Mouse (Mus musculus) liver, embryonic 12.5 days (tissue): ENCODE data around the gene Usf1. TPM values are rescaled to one million over a fixed set of nuclear protein-coding genes. Genes with fewer than 3 reads are reported as not detected.

Source experiments
- ATAC-seq: fragments of 200-750 bp; cut with Nextera tagmentation; 2 replicates; pipeline ENCODE4 v1.8.0; 2017; ENCODE audit warnings: moderate number of reproducible peaks, mild to moderate bottlenecking, moderate library complexity
- H3K27ac ChIP-seq: fragments of 300-500 bp; sonication (generic); 2 replicates; pipeline ENCODE4 v1.5.1; 2016; ENCODE audit warnings: mild to moderate bottlenecking
- H3K27me3 ChIP-seq: fragments of 300-500 bp; sonication (generic); replicated peaks from 2 replicates; pipeline ENCODE4 v1.6.1; 2016; ENCODE audit warnings: mild to moderate bottlenecking, moderate library complexity
- H3K36me3 ChIP-seq: fragments of 300-500 bp; sonication (generic); 2 replicates; pipeline ENCODE4 v1.6.1; 2016; ENCODE audit warnings: mild to moderate bottlenecking, moderate library complexity
- H3K4me1 ChIP-seq: fragments of 300-500 bp; sonication (generic); 2 replicates; pipeline ENCODE4 v1.6.1; 2016
- H3K4me2 ChIP-seq: fragments of 300-500 bp; sonication (generic); 2 replicates; pipeline ENCODE4 v1.6.1; 2016; ENCODE audit warnings: mild to moderate bottlenecking, moderate library complexity
- H3K4me3 ChIP-seq: fragments of 300-500 bp; sonication (generic); 2 replicates; pipeline ENCODE4 v1.5.1; 2016; ENCODE audit warnings: mild to moderate bottlenecking, moderate library complexity
- H3K9ac ChIP-seq: fragments of 300-500 bp; sonication (generic); 2 replicates; pipeline ENCODE4 v1.6.1; 2016; ENCODE audit warnings: mild to moderate bottlenecking, moderate library complexity
- H3K9me3 ChIP-seq: fragments of 300-500 bp; sonication (generic); replicated peaks from 2 replicates; pipeline ENCODE4 v1.6.1; 2016; ENCODE audit warnings: mild to moderate bottlenecking, moderate library complexity
- WGBS: fragments of 180-500 bp; shearing (Covaris S2); methylation state at CpG from one replicate; pipeline ENCODE4 v1.1.7; 2016; ENCODE audit not compliant: insufficient replicate concordance; 5-methylcytosine and 5-hydroxymethylcytosine counted together
- polyA plus RNA-seq: library from polyadenylated mRNA; unstranded; fragments of >200 nt; fragmentation: Nextera tagmentation; extraction: Ambion mirVana; gene quantifications from 2 replicates; pipeline ENCODE4 v1.2.1, GENCODE M21; 2016

Usf1 gene
- polyA plus RNA-seq, 1 experiment from 2014 or later: 27.5 TPM

DNA sequence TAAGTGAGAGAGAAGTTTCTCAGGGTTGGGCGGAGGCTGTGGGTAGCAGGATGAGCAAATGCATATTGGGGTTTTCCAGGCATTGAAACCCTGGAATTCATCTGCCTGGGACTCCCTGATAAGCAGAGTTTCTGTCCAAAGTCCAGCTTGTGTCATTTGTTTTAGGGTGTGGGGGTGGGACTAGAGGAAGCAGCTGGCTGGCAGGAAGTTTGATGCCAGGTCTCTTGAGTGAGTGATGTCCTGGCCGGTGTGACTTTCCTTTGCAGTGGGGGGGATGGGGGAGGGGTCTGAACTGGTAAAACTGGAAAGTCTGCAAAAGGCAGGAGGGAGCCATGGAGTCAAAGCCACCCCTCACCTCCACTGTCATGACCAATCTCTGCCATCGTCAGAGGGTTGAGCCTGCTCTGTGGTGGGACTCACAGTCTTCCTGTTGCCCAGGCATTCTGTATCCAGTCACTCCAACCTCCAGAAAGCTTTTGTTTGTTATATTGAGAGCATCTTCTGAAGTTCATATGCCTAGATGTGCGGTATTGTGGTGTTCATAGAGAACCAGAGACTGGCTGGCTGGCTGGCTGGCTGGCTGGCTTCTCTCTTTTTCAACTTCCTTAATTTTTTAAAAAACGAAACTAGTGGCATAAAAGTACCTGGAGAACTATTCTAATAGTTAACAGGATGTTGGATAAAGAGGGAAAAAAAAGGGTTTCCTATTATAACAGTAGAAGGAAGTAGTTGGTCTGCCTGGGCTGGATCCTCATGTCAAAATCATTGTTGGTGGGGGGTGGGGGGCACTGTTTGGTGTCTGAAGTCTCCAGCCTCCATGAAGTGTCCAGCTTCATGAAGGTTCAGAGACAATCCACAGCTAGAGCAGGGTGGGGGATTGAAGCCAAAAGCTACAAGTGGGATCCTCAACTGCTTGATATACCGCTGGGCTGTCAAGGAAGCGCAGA lies 30.6 kb downstream of the Usf1 start:
- Histone ChIP-seq H3K9me3 (0 out of 2 replicates have a peak, but pooled peaks cover 2% of the 10 kb centered on the region), H3K4me2 (peak overlapping the region; percentile 68), H3K27me3 (peaks cover 41% of the 10 kb centered on the region), H3K9ac (no peak overlapping the region), H3K36me3 (no peaks in the 10 kb centered on the region), H3K4me3 (peak overlapping the region; percentile 20; the same call in 1 of the 2 replicates), H3K4me1 (peaks cover 61% of the 10 kb centered on the region), H3K27ac (peak overlapping the region; percentile 76)
- ATAC-seq: peak; percentile 40
- WGBS: 11% methylated on average over 7 of the region's 7 CpGs

DNA sequence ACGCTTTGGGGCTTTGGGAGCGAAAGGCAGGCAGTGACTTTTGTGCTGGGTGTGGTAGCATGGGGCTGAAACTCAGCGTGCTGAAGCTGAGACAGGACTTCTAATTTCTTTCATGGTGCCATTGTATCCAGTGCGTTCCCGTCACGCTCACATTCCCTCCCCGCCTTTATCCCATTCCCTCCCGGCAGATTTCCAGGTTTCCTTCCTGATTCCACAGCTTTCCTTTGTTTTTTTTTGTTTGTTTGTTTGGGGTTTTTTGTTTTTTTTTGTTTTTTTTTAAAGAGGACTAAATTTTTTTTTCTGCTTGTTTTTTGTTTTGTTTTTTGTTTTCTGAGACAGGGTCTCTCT lies 31.3 kb downstream of the Usf1 start:
- H3K9me3 ChIP-seq: 0 out of 2 replicates have a peak, but pooled peaks cover 2% of the 10 kb centered on the region
- no peak overlapping the region for H3K4me3 ChIP-seq
- peak overlapping the region; percentile 68 for H3K4me2 ChIP-seq
- peaks cover 35% of the 10 kb centered on the region for H3K27me3 ChIP-seq
- H3K9ac ChIP-seq: no peak overlapping the region
- ATAC-seq: no peak
- 23% methylated on average over 8 of the region's 8 CpGs for WGBS
- peaks cover 59% of the 10 kb centered on the region for H3K4me1 ChIP-seq
- H3K36me3 ChIP-seq: no peaks in the 10 kb centered on the region
- H3K27ac ChIP-seq: peak overlapping the region; percentile 76; the same call in 1 of the 2 replicates

DNA sequence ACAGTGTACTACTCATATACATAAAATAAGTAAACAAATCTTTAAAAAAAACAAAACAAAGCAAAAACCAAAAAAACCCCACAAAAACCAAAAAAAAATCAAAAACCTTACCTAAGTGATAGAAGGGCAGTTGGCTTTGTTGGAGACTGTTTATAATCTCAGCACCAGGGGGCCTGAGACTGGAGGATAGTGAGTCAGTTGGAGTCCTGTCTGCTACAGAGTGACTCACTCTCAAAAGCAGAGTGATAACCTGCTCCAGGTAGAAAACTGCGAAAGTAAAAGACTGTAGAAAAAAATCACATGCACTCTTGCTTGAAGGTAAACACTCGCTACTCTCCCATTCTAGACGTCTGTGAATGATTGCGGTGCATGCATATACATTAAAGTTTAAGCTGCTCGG lies 33.9 kb downstream of the Usf1 start:
- Histone ChIP-seq H3K4me2 (no peak overlapping the region), H3K36me3 (no peaks in the 10 kb centered on the region), H3K9ac (no peak overlapping the region), H3K4me1 (peaks cover 39% of the 10 kb centered on the region), H3K27ac (no peak overlapping the region), H3K27me3 (peaks cover 8% of the 10 kb centered on the region; the same call in 1 of the 2 replicates), H3K9me3 (0 out of 2 replicates have a peak, but pooled peaks cover 2% of the 10 kb centered on the region), H3K4me3 (no peak overlapping the region)
- ATAC-seq: no peak
- WGBS: 76% methylated on average over 5 of the region's 5 CpGs

DNA sequence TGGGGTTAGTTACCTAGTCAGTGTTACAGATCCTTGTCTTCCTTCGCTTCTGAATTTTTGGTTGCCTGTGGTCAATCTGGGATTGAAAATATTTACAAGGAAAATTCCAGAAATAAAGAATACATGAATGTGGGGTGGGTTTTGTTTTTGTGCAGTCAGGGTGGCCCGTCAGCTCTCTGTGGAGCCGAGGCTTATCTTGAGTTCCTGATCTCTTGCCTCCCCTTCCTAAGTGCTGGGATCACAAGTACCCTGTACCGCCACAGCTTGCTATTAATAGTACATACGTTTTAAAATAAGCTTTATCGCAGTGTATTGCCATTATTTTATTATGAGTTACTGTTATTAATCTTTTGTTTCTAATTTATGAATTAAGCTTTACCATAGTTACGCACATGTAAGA lies 35.7 kb downstream of the Usf1 start:
- Histone ChIP-seq H3K27me3 (0 out of 2 replicates have a peak, but pooled peaks cover 3% of the 10 kb centered on the region), H3K4me3 (no peak overlapping the region), H3K9me3 (0 out of 2 replicates have a peak, but pooled peaks cover 2% of the 10 kb centered on the region), H3K4me2 (no peak overlapping the region), H3K9ac (no peak overlapping the region), H3K4me1 (peaks cover 22% of the 10 kb centered on the region; the same call in 1 of the 2 replicates), H3K27ac (no peak overlapping the region), H3K36me3 (no peaks in the 10 kb centered on the region)
- ATAC-seq: no peak
- WGBS: 46% methylated on average over 7 of the region's 7 CpGs

DNA sequence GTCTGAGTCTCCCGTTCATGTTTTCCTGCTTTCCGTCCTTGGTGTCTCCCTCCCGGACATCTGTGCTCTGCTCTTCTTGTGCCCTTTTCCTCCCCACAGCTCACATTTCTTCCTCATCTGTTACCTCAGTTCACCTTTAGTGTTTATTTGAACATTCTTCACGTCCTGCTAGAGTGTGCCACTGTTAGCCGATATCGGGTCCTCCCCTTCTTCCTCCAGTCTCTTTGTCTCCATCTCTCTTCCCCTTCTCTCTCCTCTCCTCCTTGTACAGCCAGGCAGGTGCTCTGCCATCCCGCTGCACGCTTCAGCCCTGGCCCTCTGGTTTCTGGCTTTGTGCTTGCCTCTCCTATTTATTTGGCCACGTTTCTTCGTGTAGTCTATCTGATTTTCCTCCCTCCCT lies 36.6 kb downstream of the Usf1 start:
- WGBS: 40% methylated on average over 10 of the region's 10 CpGs
- H3K36me3 ChIP-seq: no peaks in the 10 kb centered on the region
- no peak overlapping the region for H3K4me3 ChIP-seq
- no peaks in the 10 kb centered on the region for H3K27me3 ChIP-seq
- H3K4me2 ChIP-seq: no peak overlapping the region
- 0 out of 2 replicates have a peak, but pooled peaks cover 2% of the 10 kb centered on the region for H3K9me3 ChIP-seq
- H3K27ac ChIP-seq: no peak overlapping the region
- no peak overlapping the region for H3K9ac ChIP-seq
- H3K4me1 ChIP-seq: peaks cover 15% of the 10 kb centered on the region; the same call in 1 of the 2 replicates
- no peak for ATAC-seq

DNA sequence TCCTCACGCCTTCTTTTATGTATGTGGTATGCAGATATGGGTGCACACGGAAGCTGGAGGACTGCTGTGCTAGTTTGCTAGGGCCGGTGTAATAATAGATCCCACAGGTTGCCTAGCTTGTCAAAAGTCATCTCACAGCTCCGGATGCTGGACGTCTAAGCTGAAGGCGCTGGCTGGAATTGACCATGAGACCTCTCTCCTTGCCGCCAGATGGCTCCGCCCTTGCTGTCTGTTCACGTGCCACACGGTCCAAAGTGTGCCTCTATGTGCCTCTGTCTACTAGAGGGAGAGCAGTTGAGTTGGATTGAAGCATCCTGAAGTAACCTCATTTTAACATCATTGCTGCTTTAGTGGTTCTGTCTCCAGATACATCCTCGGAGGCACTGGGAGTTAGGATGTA lies 38.9 kb downstream of the Usf1 start:
- Histone ChIP-seq H3K4me3 (no peak overlapping the region), H3K27me3 (no peaks in the 10 kb centered on the region), H3K9ac (no peak overlapping the region), H3K36me3 (no peaks in the 10 kb centered on the region), H3K4me1 (peaks cover 14% of the 10 kb centered on the region), H3K4me2 (no peak overlapping the region), H3K9me3 (no peaks in the 10 kb centered on the region), H3K27ac (no peak overlapping the region)
- ATAC-seq: no peak
- WGBS: 72% methylated on average over 11 of the region's 11 CpGs

DNA sequence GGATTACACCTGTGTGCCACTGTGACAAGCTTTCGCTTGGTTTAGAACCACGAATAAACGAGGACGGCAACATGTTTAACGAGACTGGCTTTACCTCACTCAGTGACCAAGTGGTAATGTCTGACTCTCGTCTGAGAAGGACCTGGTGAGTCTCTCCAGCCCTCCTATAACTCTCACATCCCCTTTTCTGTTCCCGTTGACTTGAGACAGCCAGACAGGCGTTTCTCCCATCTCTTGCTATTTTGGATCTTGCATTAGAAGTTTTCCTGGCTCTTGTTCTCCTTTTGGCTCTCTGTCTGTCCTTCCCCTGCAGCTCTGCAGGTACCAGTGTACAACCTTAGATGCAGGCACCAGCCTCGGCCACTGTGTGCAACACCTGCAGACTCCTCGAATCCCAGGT lies 39.9 kb downstream of the Usf1 start:
- no peak overlapping the region for H3K27ac ChIP-seq
- no peaks in the 10 kb centered on the region for H3K9me3 ChIP-seq
- no peaks in the 10 kb centered on the region for H3K27me3 ChIP-seq
- H3K36me3 ChIP-seq: no peaks in the 10 kb centered on the region
- H3K9ac ChIP-seq: no peak overlapping the region
- WGBS: 64% methylated on average over 10 of the region's 10 CpGs
- no peak overlapping the region for H3K4me3 ChIP-seq
- no peak for ATAC-seq
- peaks cover 14% of the 10 kb centered on the region for H3K4me1 ChIP-seq
- H3K4me2 ChIP-seq: no peak overlapping the region

DNA sequence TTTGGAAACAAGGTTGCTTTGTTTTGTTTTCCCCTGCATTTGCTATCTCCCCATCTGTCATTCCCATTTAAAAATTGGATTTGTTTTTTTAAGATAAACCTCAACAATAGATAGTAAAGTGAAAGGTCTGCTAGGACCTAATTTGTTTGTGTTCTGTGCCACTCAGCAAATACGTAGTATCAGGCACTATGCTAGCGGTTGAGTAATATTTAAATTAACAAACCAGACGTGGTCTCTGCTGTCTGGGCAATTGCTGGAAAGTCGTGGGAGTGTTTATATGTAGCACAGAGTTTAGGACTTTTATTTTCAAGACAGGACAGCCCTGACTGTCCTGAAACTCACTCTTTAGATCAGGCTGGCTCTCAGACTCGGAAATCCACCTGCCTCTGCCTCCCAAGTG lies 41.4 kb downstream of the Usf1 start:
- peaks cover 7% of the 10 kb centered on the region for H3K4me1 ChIP-seq
- H3K27me3 ChIP-seq: no peaks in the 10 kb centered on the region
- H3K9ac ChIP-seq: no peak overlapping the region
- no peak overlapping the region for H3K4me3 ChIP-seq
- H3K4me2 ChIP-seq: no peak overlapping the region
- ATAC-seq: no peak
- H3K36me3 ChIP-seq: no peaks in the 10 kb centered on the region
- 47% methylated on average over 5 of the region's 5 CpGs for whole genome bisulfite sequencing
- no peaks in the 10 kb centered on the region for H3K9me3 ChIP-seq
- H3K27ac ChIP-seq: no peak overlapping the region

DNA sequence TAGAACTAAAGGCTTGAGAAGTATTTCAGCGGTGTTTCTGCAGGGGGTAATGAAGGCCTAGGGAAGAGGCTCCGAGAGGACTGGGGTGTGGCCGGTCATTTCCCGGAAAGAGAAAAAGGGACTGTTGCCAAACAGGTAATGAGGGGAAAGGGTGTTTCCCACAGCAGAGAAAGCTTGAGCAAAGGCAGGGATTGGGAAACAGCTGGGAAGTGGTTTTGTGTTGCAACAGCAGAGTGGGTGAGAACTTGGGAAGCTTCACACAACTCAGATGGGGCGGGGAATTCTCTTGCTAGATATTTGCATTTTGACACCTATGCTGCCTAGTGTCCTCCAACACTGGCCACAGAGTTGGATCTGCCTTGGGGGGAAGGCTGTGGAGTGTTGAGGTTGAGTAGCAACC lies 41.8 kb downstream of the Usf1 start:
- 59% methylated on average over 5 of the region's 5 CpGs for WGBS
- no peak overlapping the region for H3K9ac ChIP-seq
- H3K9me3 ChIP-seq: no peaks in the 10 kb centered on the region
- H3K36me3 ChIP-seq: no peaks in the 10 kb centered on the region
- peak overlapping the region; percentile 17; the same call in 1 of the 2 replicates for H3K27ac ChIP-seq
- no peaks in the 10 kb centered on the region for H3K27me3 ChIP-seq
- no peak overlapping the region for H3K4me3 ChIP-seq
- no peak for ATAC-seq
- peaks cover 3% of the 10 kb centered on the region; the same call in 1 of the 2 replicates for H3K4me1 ChIP-seq
- H3K4me2 ChIP-seq: no peak overlapping the region

DNA sequence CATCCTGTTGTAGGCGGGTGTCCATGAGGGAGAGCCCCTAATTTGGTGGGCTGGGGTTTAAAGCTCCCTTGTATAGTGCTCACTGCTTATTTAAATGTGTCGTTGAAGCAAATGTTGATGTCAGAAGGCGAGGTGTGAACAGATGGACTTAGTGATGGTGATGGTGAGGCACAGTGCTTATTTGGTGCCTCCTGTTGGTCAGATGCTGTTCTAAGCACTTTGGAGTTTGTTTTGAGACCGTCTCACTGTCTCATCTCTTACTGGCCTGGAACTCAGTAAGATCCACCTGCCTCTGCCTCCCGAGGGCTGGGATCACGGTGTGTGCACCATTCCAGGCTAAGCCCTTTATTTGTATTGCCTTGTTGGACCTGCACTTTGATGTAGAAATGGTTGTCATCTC lies 43.8 kb downstream of the Usf1 start:
- no peak for ATAC-seq
- Histone ChIP-seq H3K9ac (no peak overlapping the region), H3K4me3 (no peak overlapping the region), H3K9me3 (no peaks in the 10 kb centered on the region), H3K27me3 (no peaks in the 10 kb centered on the region), H3K4me1 (peaks cover 3% of the 10 kb centered on the region; the same call in 1 of the 2 replicates), H3K36me3 (no peaks in the 10 kb centered on the region), H3K27ac (no peak overlapping the region), H3K4me2 (no peak overlapping the region)
- 68% methylated on average over 6 of the region's 6 CpGs for WGBS

DNA sequence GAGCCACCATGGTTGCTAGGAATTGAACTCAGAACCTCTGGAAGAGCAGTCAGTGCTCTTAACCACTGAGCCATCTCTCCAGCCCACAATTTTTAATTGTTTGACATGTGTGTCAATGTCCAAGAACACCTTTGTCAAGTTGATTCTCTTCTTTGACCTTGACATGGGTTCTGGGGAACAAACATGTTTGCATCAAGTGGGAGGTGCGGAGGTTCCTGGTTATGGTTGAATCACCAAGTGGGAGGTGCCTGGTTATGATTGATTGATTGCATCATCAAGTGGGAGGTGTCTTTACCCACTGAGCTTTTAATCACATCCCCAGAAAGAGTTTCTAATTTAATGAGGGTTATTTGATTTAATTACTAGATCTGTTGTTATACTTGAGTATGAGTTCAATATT lies 46.5 kb downstream of the Usf1 start:
- no peak overlapping the region for H3K4me2 ChIP-seq
- H3K27ac ChIP-seq: no peak overlapping the region
- ATAC-seq: no peak
- H3K9me3 ChIP-seq: no peaks in the 10 kb centered on the region
- 79% methylated on average over 1 of the region's 1 CpGs for WGBS
- H3K4me1 ChIP-seq: peaks cover 3% of the 10 kb centered on the region; the same call in 1 of the 2 replicates
- H3K27me3 ChIP-seq: no peaks in the 10 kb centered on the region
- no peak overlapping the region for H3K9ac ChIP-seq
- no peak overlapping the region for H3K4me3 ChIP-seq
- H3K36me3 ChIP-seq: peaks cover 20% of the 10 kb centered on the region

DNA sequence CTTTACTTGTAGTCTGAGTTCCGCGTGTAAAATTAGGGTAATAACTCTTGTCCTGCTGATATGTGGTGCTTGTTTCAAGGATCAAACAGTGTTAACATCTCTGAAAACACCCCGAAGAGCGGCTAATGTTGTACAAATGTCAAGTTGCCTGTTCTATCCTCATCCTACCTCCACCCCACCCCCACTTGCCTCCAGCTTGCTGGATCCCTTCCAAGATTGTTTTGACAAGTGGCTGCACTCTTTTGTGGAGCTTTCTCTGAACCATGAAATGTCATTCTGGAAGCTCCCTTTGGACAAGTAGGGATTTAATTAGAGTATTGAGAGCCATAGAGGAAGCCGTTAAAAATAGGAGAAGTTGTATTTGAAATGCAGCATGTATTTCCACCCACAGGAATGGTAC lies 48.7 kb downstream of the Usf1 start:
- Histone ChIP-seq H3K9ac (no peak overlapping the region), H3K4me2 (no peak overlapping the region), H3K27ac (no peak overlapping the region), H3K4me1 (no peaks in the 10 kb centered on the region), H3K27me3 (no peaks in the 10 kb centered on the region), H3K36me3 (peaks cover 38% of the 10 kb centered on the region), H3K9me3 (no peaks in the 10 kb centered on the region), H3K4me3 (no peak overlapping the region)
- no peak for ATAC-seq
- WGBS: 82% methylated on average over 5 of the region's 5 CpGs
